ENCODE assay signal across 8 mouse cellular contexts in the genomic region with DNA sequence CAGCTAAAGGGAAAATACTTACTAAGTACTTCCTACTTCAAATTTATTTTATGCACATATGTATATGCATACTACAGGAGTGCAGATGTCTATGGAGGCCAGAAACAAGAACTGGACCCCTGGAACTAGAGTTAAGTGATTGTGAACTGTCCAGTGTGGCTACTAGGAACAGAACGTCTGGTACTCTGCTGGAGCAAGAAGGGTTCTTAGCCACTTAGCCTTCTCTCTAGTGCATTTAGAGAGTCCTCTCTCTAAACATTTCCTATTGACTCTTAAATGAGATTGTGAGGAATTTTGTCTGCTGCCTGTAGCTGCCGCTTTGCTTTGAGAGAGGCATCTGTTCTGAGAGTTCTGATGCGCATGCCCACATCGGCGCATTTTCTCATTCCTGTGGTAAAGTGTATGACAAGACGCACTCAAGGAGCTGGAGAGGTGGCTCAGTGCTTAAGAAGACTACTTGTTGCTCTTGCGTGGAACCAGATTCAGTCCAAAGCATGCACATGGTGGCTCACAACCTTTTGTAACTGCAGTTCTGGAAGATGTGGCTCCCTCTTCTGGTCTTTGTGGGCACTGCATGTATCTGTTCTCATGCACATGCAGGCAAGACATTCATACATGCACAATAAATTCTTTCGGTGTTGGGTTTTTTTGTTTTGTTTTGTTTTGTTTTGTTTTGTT.
A peak's percentile ranks its signal among the peaks of the same experiment; 100 is the strongest.
DNase-seq lines count a peak whose midpoint lies in the region; ATAC-seq and TF ChIP-seq lines count a peak whose summit lies in the region.

No protein-coding gene starts in this region.

- no peak for TF ChIP-seq EP300 in ES-Bruce4 (IDR thresholded peaks at IDR 0.05; ENCODE audit: insufficient read depth, low read depth, low read length)

- H3K4me3 ChIP-seq in kidney, adult 2 months (ENCODE audit: insufficient read depth, low read depth, low read length), result no peak overlapping the region
- H3K4me3 ChIP-seq in ES-Bruce4 (ENCODE audit: low read depth, low read length), result no peak overlapping the region
- H3K4me3 ChIP-seq in embryonic facial prominence, embryonic 10.5 days, result no peak overlapping the region
- H3K4me3 ChIP-seq in lung, embryonic 14.5 days (ENCODE audit: low read depth, low read length), result no peak overlapping the region

- H3K36me3 ChIP-seq in kidney, adult 2 months (ENCODE audit: control insufficient read depth, insufficient read depth, low read length), result no peaks in the 10 kb centered on the region
- H3K36me3 ChIP-seq in ES-Bruce4 (ENCODE audit: control insufficient read depth, insufficient read depth, low read length, poor library complexity, severe bottlenecking), result no peaks in the 10 kb centered on the region
- no peaks in the 10 kb centered on the region for H3K36me3 ChIP-seq in embryonic facial prominence, embryonic 10.5 days (replicated peaks)
- no peaks in the 10 kb centered on the region for H3K36me3 ChIP-seq in lung, embryonic 14.5 days (ENCODE audit: insufficient read depth)

- no peak overlapping the region for H3K9ac ChIP-seq in ES-Bruce4 (ENCODE audit: low read depth, poor library complexity, severe bottlenecking)
- no peak overlapping the region for H3K9ac ChIP-seq in lung, embryonic 14.5 days

- no peak overlapping the region for H3K4me2 ChIP-seq in lung, embryonic 14.5 days

- peak; percentile 34 for DNase-seq in kidney, adult 2 months
- DNase-seq in kidney, adult 11 months, result no peak
- peak; percentile 42 to 84 for DNase-seq in adrenal gland, adult (ENCODE audit: inconsistent age in 2 of 2, low spot score in 1 of 2)
- DNase-seq in embryonic facial prominence, embryonic 10.5 days (ENCODE audit: low spot score), result peak; percentile 54
- peak; percentile 77 for DNase-seq in lung, embryonic 14.5 days
- peak; percentile 6 to 27 for DNase-seq in thymus, postnatal 36 days
- no peak for DNase-seq in natural killer cell, adult 2 months (ENCODE audit: low spot score in 2 of 2)

- no peak for ATAC-seq in lung, embryonic 14.5 days (ENCODE audit: insufficient read depth)

- TF ChIP-seq POLR2A in kidney, adult 2 months (IDR thresholded peaks at IDR 0.05; ENCODE audit: low read depth, low read length), result no peak
- no peak for TF ChIP-seq POLR2A in ES-Bruce4 (IDR thresholded peaks at IDR 0.05; ENCODE audit: insufficient read depth, low read length)

- no peak overlapping the region for H3K27ac ChIP-seq in kidney, adult 2 months (ENCODE audit: insufficient read depth, low read depth, low read length)
- H3K27ac ChIP-seq in ES-Bruce4 (ENCODE audit: insufficient read depth, low read length), result no peak overlapping the region
- no peak overlapping the region for H3K27ac ChIP-seq in embryonic facial prominence, embryonic 10.5 days (replicated peaks)
- no peak overlapping the region for H3K27ac ChIP-seq in lung, embryonic 14.5 days (ENCODE audit: low read depth)

- no peaks in the 10 kb centered on the region for H3K9me3 ChIP-seq in ES-Bruce4 (replicated peaks; ENCODE audit: control insufficient read depth, insufficient read depth, low read length, poor library complexity, severe bottlenecking)
- no peaks in the 10 kb centered on the region for H3K9me3 ChIP-seq in embryonic facial prominence, embryonic 10.5 days
- no peaks in the 10 kb centered on the region for H3K9me3 ChIP-seq in lung, embryonic 14.5 days (ENCODE audit: low read depth, low read length)

- TF ChIP-seq CTCF in kidney, adult 2 months (conservative IDR thresholded peaks at IDR 0.05; ENCODE audit: insufficient read depth, insufficient read length, low read depth, low read length), result peak; percentile 59
- peak; percentile 35 for TF ChIP-seq CTCF in ES-Bruce4 (IDR thresholded peaks at IDR 0.05; ENCODE audit: low read depth, low read length)
- TF ChIP-seq CTCF in lung, embryonic 14.5 days (IDR thresholded peaks at IDR 0.05; ENCODE audit: low read depth), result peak; percentile 77

- WGBS in kidney, adult 2 months, result 95% methylated on average over 8 of the region's 8 CpGs
- 87% methylated on average over 8 of the region's 8 CpGs for WGBS in embryonic facial prominence, embryonic 10.5 days
- 83% methylated on average over 8 of the region's 8 CpGs for WGBS in lung, embryonic 14.5 days

- peaks cover 3% of the 10 kb centered on the region for H3K4me1 ChIP-seq in kidney, adult 2 months (ENCODE audit: control insufficient read depth, insufficient read depth, low read length)
- no peaks in the 10 kb centered on the region for H3K4me1 ChIP-seq in ES-Bruce4 (ENCODE audit: control insufficient read depth, insufficient read depth, low read length)
- no peaks in the 10 kb centered on the region for H3K4me1 ChIP-seq in embryonic facial prominence, embryonic 10.5 days
- no peaks in the 10 kb centered on the region for H3K4me1 ChIP-seq in lung, embryonic 14.5 days (ENCODE audit: insufficient read depth)

- no peaks in the 10 kb centered on the region for H3K27me3 ChIP-seq in kidney, adult 2 months (replicated peaks; ENCODE audit: control insufficient read depth, insufficient read depth, low read length)
- H3K27me3 ChIP-seq in ES-Bruce4 (ENCODE audit: control insufficient read depth, insufficient read depth, low read length, poor library complexity, severe bottlenecking), result no peaks in the 10 kb centered on the region
- H3K27me3 ChIP-seq in embryonic facial prominence, embryonic 10.5 days (replicated peaks; ENCODE audit: low read depth, poor library complexity, severe bottlenecking), result no peaks in the 10 kb centered on the region
- H3K27me3 ChIP-seq in lung, embryonic 14.5 days (ENCODE audit: insufficient read depth, low read length), result no peaks in the 10 kb centered on the region

Comparison
In these comparisons a context has a peak if more than half of its experiments do, and no peak if none do; other contexts are left out.
1. DNase-seq: peak in kidney, adult 2 months (single experiment), adrenal gland, adult (2 of 2), embryonic facial prominence, embryonic 10.5 days (single experiment), lung, embryonic 14.5 days (single experiment) and thymus, postnatal 36 days (2 of 2); none in kidney, adult 11 months (single experiment) and natural killer cell, adult 2 months (0 of 2).
2. Peak in every context shown above with its lines, with median percentiles within 50 percentile points of each other: CTCF ChIP-seq.